Mouse (Mus musculus) stomach, postnatal 0 days (tissue): ENCODE data around the gene Gsg1. TPM values are rescaled to one million over a fixed set of nuclear protein-coding genes. Genes with fewer than 3 reads are reported as not detected.

Source experiments
- ATAC-seq: fragments of 200-750 bp; cut with Nextera tagmentation; 2 replicates; pipeline ENCODE4 v1.8.0; 2017; ENCODE audit not compliant: low FRiP score, low TSS enrichment
- DNase-seq: peaks from one replicate; pipeline ENCODE4 v3.0.0-alpha.2; 2016; ENCODE audit warnings: low spot score
- H3K27ac ChIP-seq: fragments of 300-500 bp; sonication (generic); replicated peaks from 2 replicates; pipeline ENCODE4 v1.5.1; 2014; ENCODE audit warnings: mild to moderate bottlenecking, control low read depth
- H3K27me3 ChIP-seq: fragments of 300-500 bp; sonication (generic); 2 replicates; pipeline ENCODE4 v1.6.1; 2014; ENCODE audit warnings: low read length; ENCODE audit not compliant: control insufficient read depth, insufficient read depth
- H3K36me3 ChIP-seq: fragments of 300-500 bp; sonication (generic); 2 replicates; pipeline ENCODE4 v1.6.1; 2014; ENCODE audit warnings: low read length, mixed read lengths; ENCODE audit not compliant: control insufficient read depth, insufficient read depth
- H3K4me1 ChIP-seq: fragments of 300-500 bp; sonication (generic); replicated peaks from 2 replicates; pipeline ENCODE4 v1.6.1; 2014; ENCODE audit warnings: antibody characterized with exemption; ENCODE audit not compliant: control insufficient read depth, insufficient read depth
- H3K4me2 ChIP-seq: fragments of 300-500 bp; sonication (generic); replicated peaks from 2 replicates; pipeline ENCODE4 v1.6.1; 2014; ENCODE audit warnings: low read depth, mild to moderate bottlenecking, control low read depth, moderate library complexity
- H3K4me3 ChIP-seq: fragments of 300-500 bp; sonication (generic); 2 replicates; pipeline ENCODE4 v1.5.1; 2014; ENCODE audit warnings: low read depth, low read length, control low read depth
- H3K9ac ChIP-seq: fragments of 300-500 bp; sonication (generic); 2 replicates; pipeline ENCODE4 v1.6.1; 2014; ENCODE audit warnings: mild to moderate bottlenecking, low read length, control low read depth, mixed read lengths
- H3K9me3 ChIP-seq: fragments of 300-500 bp; sonication (generic); 2 replicates; pipeline ENCODE4 v1.6.1; 2016; ENCODE audit warnings: low read length; ENCODE audit not compliant: control insufficient read depth
- CTCF ChIP-seq: IDR thresholded peaks from 2 replicates; pipeline ENCODE4 v1.5.1; 2016; ENCODE audit warnings: antibody characterized with exemption, low read depth, mild to moderate bottlenecking, moderate library complexity
- EP300 ChIP-seq: optimal IDR thresholded peaks from 2 replicates; pipeline ENCODE3; 2016; ENCODE audit warnings: antibody characterized with exemption
- WGBS: fragments of 180-500 bp; shearing (Covaris S2); extraction: QIAGEN DNeasy Blood & Tissue Kit; methylation state at CpG from one replicate; pipeline ENCODE4 v1.1.7; 2014; 5-methylcytosine and 5-hydroxymethylcytosine counted together
- polyA plus RNA-seq: library from polyadenylated mRNA; unstranded; fragments of >200 nt; fragmentation: Nextera tagmentation; extraction: Ambion mirVana; gene quantifications from 2 replicates; pipeline ENCODE4 v1.2.1, GENCODE M21; 2015

Gsg1 gene
- polyA plus RNA-seq, 1 experiment from 2014 or later, result 0.50 TPM

GRCm38 (mm10) chr6:135295082-135295861 lies 41.1 kb upstream of the Gsg1 start:
- TF ChIP-seq CTCF, result no peak
- peak; percentile 94 for TF ChIP-seq EP300
- WGBS, result 51% methylated on average over 11 of the region's 11 CpGs
- peak; percentile 30 for DNase-seq
- Histone ChIP-seq H3K36me3 (no peaks in the 10 kb centered on the region), H3K9me3 (no peaks in the 10 kb centered on the region), H3K4me2 (no peak overlapping the region), H3K27ac (peak overlapping the region; percentile 76), H3K9ac (no peak overlapping the region), H3K4me1 (peaks cover 4% of the 10 kb centered on the region), H3K4me3 (no peak overlapping the region), H3K27me3 (no peaks in the 10 kb centered on the region)
- ATAC-seq, result peak; percentile 36; the same call in 1 of the 2 replicates

- no peaks in the 10 kb centered on the region for H3K27me3 ChIP-seq
- ATAC-seq (no peak), DNase-seq (no peak)
- 39% methylated on average over 6 of the region's 6 CpGs for WGBS
- no peak overlapping the region for H3K9ac ChIP-seq
- H3K27ac ChIP-seq, result peak overlapping the region; percentile 63
- H3K4me3 ChIP-seq, result no peak overlapping the region
- H3K4me2 ChIP-seq, result no peak overlapping the region
- TF ChIP-seq CTCF, result no peak
- TF ChIP-seq EP300, result no peak
- H3K4me1 ChIP-seq, result peaks cover 4% of the 10 kb centered on the region
- no peaks in the 10 kb centered on the region for H3K9me3 ChIP-seq
- no peaks in the 10 kb centered on the region for H3K36me3 ChIP-seq
Observed at GRCm38 (mm10) chr6:135294150-135294549, 40.0 kb upstream of the Gsg1 start.

GRCm38 (mm10) chr6:135292391-135292790 lies 38.2 kb upstream of the Gsg1 start:
- DNase-seq (peak; percentile 75), ATAC-seq (peak; percentile 77)
- Histone ChIP-seq H3K9ac (no peak overlapping the region), H3K9me3 (no peaks in the 10 kb centered on the region), H3K36me3 (no peaks in the 10 kb centered on the region), H3K4me1 (peaks cover 4% of the 10 kb centered on the region), H3K4me3 (no peak overlapping the region), H3K27ac (no peak overlapping the region), H3K4me2 (no peak overlapping the region), H3K27me3 (no peaks in the 10 kb centered on the region)
- TF ChIP-seq CTCF, result no peak
- no peak for TF ChIP-seq EP300
- WGBS, result 36% methylated on average over 4 of the region's 4 CpGs

- H3K27me3 ChIP-seq, result no peaks in the 10 kb centered on the region
- H3K4me1 ChIP-seq, result no peaks in the 10 kb centered on the region
- H3K27ac ChIP-seq, result no peak overlapping the region
- TF ChIP-seq EP300 (no peak), CTCF (no peak)
- H3K4me3 ChIP-seq, result no peak overlapping the region
- H3K9ac ChIP-seq, result no peak overlapping the region
- DNase-seq, result no peak
- ATAC-seq, result no peak
- no peaks in the 10 kb centered on the region for H3K9me3 ChIP-seq
- 40% methylated on average over 10 of the region's 10 CpGs for WGBS
- H3K4me2 ChIP-seq, result no peak overlapping the region
- no peaks in the 10 kb centered on the region for H3K36me3 ChIP-seq
Observed at GRCm38 (mm10) chr6:135279856-135280255, 25.7 kb upstream of the Gsg1 start.

- 54% methylated on average over 5 of the region's 5 CpGs for WGBS
- no peaks in the 10 kb centered on the region for H3K4me1 ChIP-seq
- no peaks in the 10 kb centered on the region for H3K36me3 ChIP-seq
- no peak overlapping the region for H3K4me3 ChIP-seq
- no peak for DNase-seq
- no peaks in the 10 kb centered on the region for H3K9me3 ChIP-seq
- no peak overlapping the region for H3K27ac ChIP-seq
- ATAC-seq, result no peak
- no peaks in the 10 kb centered on the region for H3K27me3 ChIP-seq
- no peak overlapping the region for H3K9ac ChIP-seq
- no peak overlapping the region for H3K4me2 ChIP-seq
- TF ChIP-seq CTCF (no peak), EP300 (no peak)
Observed at GRCm38 (mm10) chr6:135279286-135279685, 25.1 kb upstream of the Gsg1 start.

- Histone ChIP-seq H3K27me3 (no peaks in the 10 kb centered on the region), H3K27ac (no peak overlapping the region)
- 84% methylated on average over 6 of the region's 6 CpGs for WGBS
Observed at GRCm38 (mm10) chr6:135278302-135278701, 24.2 kb upstream of the Gsg1 start.

More at GRCm38 (mm10) chr6:135278302-135278701, 24.2 kb upstream of the Gsg1 start:
- Histone ChIP-seq H3K4me1 (no peaks in the 10 kb centered on the region), H3K4me2 (no peak overlapping the region), H3K36me3 (no peaks in the 10 kb centered on the region), H3K9me3 (no peaks in the 10 kb centered on the region), H3K4me3 (no peak overlapping the region), H3K9ac (no peak overlapping the region)
- ATAC-seq (no peak), DNase-seq (no peak)
- no peak for TF ChIP-seq EP300
- TF ChIP-seq CTCF, result no peak
